Mouse (Mus musculus): ENCODE results near the gene Ttc36.

DNA sequence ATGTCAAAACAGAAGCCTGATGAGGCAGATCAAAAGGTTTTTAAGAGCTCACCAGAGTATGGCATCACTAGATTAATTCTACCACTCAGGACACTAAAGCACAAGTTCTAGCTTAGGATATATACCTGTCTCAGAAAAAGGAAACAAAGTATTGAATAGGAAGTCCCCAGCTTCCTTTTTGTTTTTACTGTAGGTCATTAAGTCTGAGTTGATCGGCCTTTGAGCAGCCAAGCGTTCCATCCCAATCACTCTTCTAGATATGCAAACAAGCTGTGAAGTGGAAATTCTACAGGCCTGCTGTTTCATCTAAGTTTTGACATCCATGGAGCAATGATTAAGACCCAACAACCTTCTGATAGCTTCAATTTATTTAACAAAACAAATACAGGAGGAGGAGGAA lies 42.0 kb downstream of the Ttc36 start:
- TF ChIP-seq CTCF (IDR thresholded peaks at IDR 0.05; ENCODE audit: low read depth, low read length) (no peak), POLR2A (IDR thresholded peaks at IDR 0.05; ENCODE audit: insufficient read depth, low read length) (no peak)

Measured in ES-Bruce4 (cell line).